Mouse (Mus musculus): ENCODE results near the gene Adig.

Gene Adig

DNA sequence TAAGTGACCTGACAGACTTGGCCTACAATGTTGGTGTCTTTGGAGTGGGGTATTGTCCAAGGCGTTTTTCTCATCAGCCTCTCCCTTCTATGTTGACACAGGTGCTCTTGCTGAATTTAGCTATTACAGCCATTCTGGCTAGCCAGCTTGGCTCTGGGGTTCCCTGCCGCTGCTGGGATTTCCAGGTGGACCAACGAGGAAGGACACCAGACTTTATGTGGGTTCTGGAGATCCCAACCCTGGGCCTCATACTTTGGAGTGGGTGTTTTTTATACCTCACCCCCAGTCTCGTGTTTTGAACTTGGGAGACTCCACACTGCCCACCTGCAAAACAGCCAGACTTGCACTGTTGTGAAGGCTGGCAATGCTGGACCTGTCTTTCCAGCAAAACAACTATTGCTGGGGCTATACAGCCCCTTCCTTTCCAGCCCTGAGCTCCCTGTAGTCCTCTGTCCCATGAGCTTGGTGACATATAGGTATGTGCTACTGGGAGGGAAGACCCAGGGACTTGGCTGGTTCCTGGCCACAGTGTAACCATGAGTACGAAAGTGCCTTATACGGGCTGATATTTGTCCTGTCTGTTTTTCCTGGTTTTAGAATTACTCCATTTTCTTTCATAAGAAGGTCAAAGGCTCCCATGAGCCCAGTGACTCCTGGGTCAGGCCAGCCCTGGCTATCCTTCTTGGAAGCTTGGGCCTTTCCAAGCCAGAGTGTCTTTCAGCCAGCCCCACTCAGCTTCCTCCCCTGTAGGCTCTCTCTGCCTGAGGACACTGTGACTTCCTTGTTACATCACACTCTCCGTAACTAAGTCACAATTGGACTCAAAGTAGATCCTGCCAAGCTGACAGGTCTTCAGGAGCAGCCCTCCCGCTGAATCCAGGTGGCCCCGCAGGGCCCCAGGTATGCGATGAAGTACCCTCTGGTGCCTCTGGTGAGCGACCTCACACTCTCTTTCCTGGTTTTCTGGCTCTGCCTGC lies at the start of gene Adig:
Gene Adig (plus strand): TSS at position 777 of the 977 bp plus-strand sequence.
- CTCF ChIA-PET: no interaction called here

DNA sequence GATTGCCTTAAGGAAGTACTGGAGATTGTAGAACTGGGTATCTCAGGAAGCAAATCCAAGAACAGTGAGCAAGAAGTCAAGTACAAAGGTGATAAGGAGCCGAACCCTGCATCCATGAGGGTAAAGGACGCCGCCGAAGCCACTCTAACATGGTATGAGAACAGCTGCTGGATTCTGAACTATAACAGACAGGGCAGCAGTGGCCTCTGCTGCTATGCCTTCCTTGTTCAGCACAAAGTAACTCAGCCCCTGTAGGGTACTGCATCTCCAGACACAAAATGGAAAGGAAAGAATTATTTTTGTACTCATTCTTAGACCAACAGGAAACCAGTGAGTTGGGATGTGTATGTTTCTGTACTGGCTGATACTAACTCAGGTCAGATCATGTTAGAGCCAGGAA lies 46.0 kb upstream of the Adig start:
- CTCF ChIA-PET: no interaction called here

DNA sequence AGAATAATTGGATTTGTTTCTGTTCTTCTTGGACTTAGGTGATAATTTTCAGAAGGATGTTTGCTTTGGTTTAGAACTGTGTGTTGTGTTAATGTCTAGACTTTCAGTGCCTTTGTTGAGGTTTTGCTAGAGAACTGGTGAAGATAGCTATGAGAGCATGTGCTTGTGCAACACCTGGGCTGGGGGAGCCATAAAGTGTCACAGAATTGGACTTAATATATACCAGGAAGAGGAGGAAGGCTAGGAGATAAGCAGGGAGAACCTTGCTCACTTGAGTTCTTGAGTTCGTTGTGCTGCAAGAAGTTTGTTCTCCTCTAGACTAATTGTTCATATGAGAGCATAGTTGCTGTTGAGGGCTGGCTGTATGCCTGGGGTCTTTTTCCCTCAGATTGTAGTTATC lies 44.8 kb upstream of the Adig start:
- CTCF ChIA-PET: no interaction called here

DNA sequence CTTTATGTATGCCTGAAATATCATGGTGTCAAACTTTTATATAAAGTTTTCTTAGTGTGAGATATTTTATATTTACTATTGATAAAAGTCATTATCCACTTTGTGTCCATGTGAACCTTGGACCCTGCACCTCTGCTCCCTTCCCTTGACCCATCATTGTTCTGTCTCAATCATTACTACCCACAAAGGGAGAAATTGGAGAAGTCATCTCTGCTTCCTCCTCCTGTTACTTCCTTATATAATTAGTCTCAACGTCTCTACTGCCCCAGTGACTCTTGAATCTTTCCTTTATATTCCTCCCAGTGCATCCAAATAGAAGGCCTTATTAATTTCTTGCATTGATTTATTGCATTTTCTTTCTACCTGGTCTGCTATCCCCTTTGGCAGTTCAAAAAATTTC lies 40.0 kb upstream of the Adig start:
- CTCF ChIA-PET: no interaction called here

DNA sequence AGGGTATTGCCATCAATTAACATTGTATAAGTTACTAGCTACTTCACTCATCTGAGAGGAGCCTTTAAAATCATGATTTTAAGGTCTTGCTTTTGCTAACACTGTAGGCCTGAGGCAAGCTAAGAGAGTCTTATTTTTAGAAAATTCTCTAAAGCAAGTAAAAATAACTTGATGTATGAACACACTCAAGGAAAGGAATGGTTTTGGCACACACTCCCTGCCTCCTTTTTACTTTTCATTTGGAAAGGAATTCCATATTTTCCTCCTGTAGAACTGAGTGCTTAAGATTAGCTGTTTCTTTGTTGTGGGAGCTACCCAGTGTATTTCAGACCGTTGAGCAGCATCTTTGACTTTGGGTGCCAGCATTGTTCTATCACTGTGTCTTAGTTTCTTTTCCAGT lies 28.3 kb upstream of the Adig start:
- CTCF ChIA-PET: interaction anchor here (0.6 kb wide), 1 partner anchor 29 kb away, joined by 3 read pairs; no protein-coding TSS in a partner anchor

DNA sequence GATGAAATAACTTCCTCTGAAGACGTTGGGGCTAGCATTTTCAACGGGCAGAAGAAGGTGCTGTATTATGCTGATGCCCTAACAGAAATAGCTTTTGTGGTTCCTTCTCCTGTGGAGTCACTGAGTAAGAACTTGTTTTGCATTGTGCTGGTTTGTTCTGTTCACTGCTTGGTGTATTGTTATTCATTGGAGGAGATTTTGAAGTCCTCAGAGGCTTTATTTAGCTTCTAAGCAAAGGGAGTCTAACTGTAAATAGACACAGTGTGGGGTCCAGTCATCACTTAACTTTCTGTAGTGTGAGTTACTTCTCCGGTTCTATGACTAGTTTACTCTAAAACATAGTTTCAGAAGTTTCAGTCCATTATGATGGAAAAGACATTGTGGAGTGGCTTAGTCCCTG lies 24.8 kb upstream of the Adig start:
- CTCF ChIA-PET: no interaction called here

DNA sequence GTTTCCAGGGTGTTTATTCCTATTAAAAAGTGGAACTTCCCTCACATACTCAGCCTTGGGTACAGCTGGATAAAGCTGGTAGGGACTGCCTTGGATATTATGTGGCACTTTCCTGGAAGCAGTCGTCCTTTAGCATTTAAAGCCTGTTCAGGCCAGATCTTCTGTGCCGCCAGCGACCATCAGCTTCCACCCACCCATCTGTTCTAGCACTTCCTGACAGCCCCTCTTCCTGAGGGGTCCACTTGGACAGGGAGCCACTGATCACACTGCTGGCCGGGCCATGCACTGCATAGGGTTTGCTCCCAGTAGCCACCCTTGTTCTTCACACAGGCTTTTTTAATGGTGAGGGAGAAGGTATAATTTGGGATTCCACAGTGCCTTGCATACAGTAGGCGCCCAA lies 4.0 kb upstream of the Adig start:
- CTCF ChIA-PET: no interaction called here

DNA sequence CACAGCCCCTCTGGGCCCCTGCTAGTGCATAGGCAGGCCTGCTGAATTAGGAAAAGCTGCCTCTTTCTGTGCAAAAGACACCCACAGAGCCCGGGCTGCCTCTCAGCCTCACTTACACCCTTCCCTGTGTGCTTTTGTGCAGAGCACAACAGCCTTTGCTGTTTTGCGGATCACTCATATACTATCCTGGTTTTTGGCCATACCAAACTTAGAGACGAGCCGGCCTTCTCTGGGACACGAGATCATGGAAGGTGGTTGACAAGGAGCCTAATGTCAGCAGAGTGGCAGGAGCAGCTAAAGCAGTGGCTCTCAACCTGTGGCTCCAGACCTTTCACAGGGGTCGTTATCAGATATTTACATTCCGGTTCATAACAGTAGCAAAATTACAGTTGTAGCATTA lies 814 bp downstream of the Adig start:
- CTCF ChIA-PET: interaction anchor here (0.5 kb wide), 1 partner anchor 29 kb away, joined by 3 read pairs; no protein-coding TSS in a partner anchor

DNA sequence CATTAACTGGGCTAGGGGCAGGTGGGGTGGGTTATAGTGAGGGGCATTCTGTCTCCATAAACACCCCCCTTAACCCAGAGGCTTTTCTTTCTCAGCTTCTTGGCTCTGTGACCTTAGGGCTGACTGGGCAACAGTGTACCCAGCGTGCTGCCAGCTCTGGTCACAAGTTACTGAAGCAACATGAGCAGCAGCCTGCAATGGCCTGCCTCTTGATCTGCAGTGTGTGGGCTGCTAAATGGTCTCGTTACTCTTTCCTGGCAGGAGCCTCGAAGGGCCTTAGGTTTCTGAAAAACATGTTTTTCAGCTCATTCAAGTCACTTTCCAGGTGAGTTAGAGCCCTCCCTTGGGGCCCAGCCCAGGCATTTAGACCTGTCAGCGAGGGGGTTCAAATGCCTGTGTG lies 1.3 kb downstream of the Adig start:
- CTCF ChIA-PET: no interaction called here

DNA sequence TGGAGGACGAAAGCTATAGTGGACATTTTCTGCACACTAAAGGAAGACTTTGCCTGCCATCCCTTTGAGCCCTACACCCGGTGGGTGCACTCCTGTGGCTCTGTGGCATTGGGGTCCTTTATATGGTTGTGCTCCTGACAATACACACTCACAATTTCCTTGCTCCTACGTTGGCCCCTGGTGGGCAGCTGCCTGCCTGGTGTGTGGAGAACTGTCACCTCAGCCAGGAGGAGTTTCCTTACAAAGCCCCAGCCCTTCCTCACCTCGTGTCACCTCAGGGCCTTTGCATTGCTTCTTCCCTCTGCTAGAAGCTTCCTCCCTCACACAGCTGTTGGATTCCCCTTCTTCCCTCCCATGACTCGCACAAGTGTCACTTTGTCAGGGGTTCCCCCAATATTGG lies 4.1 kb downstream of the Adig start:
- CTCF ChIA-PET: no interaction called here

DNA sequence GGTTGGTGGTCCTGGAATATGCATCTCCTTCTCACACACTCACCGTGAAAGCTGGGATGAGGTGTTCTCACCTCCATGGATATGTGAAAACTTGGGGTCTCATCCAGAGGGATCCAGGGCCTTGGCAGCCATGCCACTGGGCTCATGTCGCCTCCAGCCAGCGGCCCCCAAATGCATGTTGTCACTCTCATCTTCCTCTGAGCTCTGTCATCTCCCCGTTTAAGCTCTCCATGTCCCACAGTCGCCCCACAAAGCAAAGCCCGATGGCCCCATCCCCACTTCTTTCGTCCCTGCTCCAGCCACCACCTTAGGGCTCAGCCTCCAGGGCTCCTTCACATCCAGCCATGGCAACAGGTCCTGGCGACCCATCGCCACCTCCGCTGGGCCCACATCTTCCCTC lies 4.6 kb downstream of the Adig start:
- CTCF ChIA-PET: no interaction called here

DNA sequence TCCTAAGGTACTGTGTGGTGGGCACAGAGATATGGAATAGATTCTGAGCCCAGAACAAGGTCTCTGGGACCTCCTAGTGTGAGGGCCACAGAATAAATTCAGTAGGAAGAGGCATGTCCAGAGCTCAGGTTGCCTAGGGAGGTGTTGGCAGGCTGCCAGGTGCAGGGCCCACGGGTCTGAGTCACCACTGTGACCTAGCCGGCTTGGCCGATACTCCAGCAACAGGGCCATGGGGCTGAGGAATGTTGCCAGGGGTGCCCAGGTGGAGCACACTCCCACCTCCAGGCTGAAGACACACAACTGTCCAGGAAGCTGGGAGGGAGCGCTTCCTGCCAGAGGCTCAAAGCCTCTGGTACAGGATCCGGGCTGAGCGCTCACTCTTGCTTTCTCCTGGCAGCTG lies 8.3 kb downstream of the Adig start:
- CTCF ChIA-PET: no interaction called here

DNA sequence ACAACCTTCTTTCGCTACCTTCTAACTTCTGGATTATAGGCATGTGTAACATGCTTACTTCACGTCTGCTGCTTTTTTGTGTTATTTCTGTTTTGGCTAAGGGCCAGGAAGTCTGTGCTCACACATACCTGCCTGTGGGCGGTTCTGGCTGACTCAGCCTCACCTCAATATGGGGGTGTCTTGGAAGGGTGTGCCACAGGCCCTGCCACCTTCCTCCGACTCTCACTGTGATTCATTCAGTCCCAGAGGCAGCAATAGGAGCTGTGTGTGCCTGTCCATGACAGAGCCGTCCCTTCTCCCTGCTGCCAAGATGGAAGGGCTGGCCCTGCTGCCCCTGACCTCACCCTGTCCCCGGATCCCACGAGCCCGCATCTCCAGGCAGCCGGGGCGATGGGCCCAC lies 10.1 kb downstream of the Adig start, which contains the start of gene Arhgap40:
Gene Arhgap40 (plus strand): TSS at position 269 of the 400 bp plus-strand sequence.
- CTCF ChIA-PET: no interaction called here

DNA sequence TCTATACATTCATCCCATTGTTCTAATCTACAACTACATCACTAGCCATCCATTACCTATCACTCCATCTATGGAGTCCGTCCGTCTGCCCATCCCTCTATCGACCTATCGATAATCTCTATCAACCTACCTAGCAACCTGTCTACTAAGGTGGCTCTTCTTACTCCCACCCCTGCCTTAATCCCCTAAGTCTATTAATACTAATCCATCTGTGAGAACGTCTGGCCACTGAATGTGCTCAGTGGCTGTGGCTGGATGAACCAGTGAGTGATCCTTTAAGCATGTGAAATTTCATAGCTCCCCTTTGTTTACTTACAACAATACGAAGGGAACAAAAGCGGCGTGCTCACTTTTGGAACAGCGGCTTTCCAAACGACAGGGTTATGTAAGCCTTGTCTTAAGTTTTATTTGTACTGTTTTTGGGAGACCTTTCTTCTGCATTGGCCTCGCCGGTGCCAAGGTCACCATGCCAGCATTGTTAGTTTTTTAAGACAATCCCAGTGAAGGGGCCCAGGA lies 11.5 kb downstream of the Adig start:
- CTCF ChIA-PET: no interaction called here

DNA sequence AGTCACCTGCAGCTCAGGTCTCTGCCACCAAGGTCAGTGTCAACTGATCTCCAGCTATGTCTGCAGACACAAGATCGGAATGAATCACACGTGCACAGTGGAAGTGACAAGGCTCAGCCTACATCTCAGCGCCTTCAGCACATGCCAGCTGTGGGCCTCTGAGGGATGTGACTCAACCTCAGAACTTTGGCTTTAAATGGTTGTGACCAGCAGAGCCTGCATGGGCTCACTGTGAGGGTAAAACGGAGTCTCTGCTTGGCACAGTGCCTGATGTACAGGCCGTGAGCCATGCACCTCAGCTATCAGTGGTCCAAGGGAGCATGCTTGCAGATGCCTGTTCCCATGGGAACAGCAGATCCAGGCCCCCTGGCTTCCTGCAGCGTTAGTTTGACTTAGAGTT lies 16.2 kb downstream of the Adig start:
- CTCF ChIA-PET: no interaction called here

DNA sequence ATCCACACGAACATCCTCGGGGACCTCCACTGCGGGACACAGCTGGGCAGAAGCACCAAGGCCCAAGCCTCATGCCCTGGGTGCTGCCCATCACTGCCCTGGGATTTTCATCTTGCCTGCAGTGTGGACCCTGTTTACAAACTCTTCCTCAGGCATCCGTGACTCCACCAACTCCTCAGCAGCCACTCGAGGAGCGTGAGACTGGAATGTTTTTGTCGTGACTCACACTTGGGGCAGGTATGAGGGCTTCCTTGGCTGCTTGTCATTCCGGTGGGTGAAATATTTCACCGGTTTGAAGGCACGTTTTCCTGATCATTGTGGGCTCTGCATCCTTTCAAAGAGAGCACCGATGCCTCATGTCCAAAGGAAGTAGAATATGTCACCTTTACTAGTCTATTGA lies 16.7 kb downstream of the Adig start:
- CTCF ChIA-PET: no interaction called here

DNA sequence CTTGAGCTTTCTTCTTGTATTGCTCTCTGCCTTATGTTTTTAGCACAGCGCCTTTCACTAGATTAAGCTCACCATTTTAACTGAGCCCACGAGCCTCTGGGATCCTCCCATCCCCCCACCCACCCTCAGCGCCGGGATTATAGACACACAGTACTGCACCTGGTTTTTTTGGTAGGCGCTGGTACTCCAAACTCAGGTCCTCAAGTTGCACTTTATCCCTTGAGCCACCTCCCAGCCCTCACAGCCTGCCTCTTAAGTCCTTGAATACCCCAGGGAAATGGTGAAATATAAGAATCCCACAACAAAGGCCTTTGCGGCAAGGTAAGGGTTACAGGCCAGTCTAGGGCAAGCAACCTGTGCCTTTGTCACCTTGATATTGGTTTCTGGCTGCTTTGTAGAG lies 17.4 kb downstream of the Adig start:
- CTCF ChIA-PET: no interaction called here

DNA sequence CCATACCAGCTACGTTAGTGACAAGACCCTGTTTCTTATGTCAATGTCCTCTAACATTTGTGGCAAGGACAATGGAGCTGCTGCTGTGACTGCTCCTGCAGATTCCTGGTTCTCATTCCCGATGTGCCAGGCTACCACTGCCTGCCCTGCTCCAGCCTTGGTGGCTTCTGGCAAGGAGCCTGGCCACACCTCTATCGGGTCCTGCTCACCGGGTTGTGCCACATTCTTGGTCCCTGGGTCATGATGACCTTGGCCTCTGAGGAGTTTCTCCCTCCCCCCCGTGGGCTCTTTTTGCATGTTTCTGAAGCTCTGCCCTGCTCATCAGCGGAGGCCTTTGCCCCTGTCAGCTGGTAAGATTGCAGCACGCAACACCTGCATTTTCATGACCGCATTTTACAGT lies 20.6 kb downstream of the Adig start:
- CTCF ChIA-PET: no interaction called here

DNA sequence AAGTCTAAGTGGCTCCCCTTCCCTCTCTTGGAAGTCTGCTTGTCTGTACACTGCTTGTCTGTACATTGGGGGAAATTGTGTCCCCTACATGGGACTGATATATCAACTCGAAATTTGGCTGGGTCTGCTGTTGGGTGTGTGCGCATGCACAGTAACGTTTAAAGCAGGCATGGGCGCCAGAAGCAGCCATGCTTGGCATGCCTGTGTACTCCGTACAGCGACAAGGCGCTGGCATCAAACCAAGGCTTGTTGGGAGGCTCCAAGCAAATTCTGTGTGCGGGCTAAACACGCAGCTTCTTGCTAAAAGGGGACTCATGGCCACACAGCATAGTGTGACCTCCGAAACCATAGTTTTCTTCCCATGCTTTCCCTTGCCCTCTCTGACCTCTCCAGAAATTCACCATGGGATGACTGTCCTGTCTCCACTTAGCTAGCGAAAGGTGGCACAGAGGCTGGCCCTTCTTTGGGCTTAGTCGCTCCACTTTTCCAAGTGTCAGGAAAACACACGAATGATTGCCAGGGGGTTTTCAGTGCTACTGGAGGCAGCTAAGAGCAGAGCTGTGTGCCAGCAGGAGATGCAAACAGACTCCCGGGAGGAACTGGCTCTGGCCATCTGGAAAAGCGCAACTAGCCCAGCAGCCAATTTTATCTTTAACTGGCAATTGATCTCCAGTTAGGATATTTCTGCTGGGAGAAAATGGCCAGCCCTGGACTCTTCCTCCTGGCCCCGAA lies 21.9 kb downstream of the Adig start:
- CTCF ChIA-PET: no interaction called here

DNA sequence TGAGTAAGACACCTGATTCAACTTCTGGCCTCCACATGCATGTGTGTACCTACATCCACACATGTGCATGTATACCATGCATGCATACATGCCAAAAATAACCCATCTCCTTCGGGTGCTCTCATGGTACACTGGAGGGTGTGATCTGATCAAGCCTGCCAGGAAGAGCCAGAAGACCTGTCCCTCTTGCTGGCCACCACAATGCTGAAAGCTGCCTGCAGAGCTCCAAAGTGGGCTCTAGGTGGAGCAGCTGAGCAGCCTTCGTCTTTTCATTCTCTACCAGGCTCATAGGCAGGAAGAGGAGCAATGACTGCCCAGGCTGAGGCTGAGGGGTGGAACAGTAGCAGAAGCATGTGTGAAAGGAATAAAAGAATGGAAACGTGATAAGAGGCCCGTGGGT lies 31.7 kb downstream of the Adig start:
- CTCF ChIA-PET: no interaction called here

DNA sequence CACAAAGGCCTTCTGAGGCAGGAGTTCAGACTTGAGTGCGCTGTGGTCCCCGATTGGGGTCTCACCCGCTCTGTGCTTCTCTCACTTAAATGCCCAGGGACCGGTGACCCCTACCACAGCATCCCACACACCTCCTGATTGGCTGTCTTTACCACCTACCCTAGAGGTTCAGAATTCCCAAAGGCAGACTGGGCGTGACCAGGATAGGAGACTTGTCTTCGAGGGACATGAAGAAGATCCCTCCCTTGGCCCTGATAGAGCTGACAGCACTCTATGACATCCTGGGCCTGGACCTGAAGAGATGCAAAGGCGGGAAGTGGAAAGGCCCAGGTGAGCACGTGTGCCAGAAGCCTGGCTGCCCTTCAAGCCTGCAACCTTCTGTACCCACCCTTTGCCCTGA lies 32.1 kb downstream of the Adig start:
- CTCF ChIA-PET: no interaction called here

DNA sequence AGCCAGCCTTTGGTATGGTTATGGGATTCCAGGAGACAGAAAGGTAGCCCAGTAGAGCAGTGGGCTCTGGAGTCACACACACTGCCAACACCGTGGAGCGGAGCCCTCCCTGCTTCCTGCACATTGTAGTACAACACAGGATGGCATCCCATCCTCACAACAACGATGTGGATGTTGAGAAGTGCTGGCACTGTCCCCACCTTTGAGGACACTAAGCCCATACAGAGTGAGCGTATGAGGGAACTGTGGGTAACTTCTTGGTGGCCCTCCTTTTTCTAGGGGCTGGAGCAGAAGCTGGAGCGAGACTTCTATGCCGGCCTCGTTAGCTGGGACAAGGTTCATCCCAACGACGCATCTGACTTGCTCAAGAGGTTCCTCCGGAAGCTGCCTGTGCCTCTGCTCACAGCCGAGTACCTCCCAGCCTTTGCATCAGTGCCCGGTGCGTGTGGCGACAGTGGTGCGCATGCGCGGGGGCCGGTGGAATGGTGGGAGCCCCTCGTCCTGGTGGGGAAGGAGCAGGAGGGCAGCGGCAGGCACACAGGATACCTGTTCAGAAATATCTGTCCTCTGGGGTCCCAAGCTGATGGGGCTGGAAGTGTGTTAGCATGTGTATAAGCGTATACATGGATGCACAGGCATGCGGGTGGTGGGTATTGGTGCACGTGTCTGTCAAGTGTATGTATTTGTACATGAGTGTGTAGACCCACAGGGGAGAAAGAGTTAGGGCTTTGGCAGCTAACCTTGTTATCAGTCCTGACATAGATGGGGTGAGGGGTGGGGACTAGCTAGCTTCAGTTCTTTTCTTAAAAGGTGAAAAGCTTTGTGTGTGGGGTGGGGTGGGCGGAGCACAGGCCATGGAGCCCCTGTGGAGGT lies 37.3 kb downstream of the Adig start:
- CTCF ChIA-PET: no interaction called here
